Mouse (Mus musculus) midbrain, postnatal 0 days (tissue): ENCODE measurements at regions not wholly inside any gene's neighbourhood (a gene's known extent, or its start where the extent isn't known, plus 50 kb on each side); places are given as distances from the start of the nearest gene placed in this dataset.

Source experiments
- ATAC-seq: fragments of 200-750 bp; cut with Nextera tagmentation; 2 replicates; pipeline ENCODE4 v1.8.0; 2017; ENCODE audit warnings: moderate number of reproducible peaks, mild to moderate bottlenecking, moderate TSS enrichment, moderate library complexity; ENCODE audit not compliant: low FRiP score
- DNase-seq: peaks from one replicate; pipeline ENCODE4 v3.0.0-alpha.2; 2015; ENCODE audit warnings: low spot score
- H3K27ac ChIP-seq: fragments of 300-500 bp; sonication (generic); 2 replicates; pipeline ENCODE4 v1.5.1; 2014; ENCODE audit warnings: low read depth, mild to moderate bottlenecking, low read length, mixed read lengths
- H3K27me3 ChIP-seq: fragments of 300-500 bp; sonication (generic); 2 replicates; pipeline ENCODE4 v1.6.1; 2014; ENCODE audit warnings: low read length, control low read depth, mixed read lengths; ENCODE audit not compliant: insufficient read depth
- H3K36me3 ChIP-seq: fragments of 300-500 bp; sonication (generic); 2 replicates; pipeline ENCODE4 v1.6.1; 2014; ENCODE audit warnings: low read length, control low read depth, mixed read lengths; ENCODE audit not compliant: insufficient read depth
- H3K4me1 ChIP-seq: fragments of 300-500 bp; sonication (generic); 2 replicates; pipeline ENCODE4 v1.6.1; 2014; ENCODE audit warnings: mild to moderate bottlenecking, control low read depth, antibody characterized with exemption, low read length, mixed read lengths; ENCODE audit not compliant: insufficient read depth
- H3K4me2 ChIP-seq: fragments of 300-500 bp; sonication (generic); 2 replicates; pipeline ENCODE4 v1.6.1; 2014; ENCODE audit warnings: low read depth, mild to moderate bottlenecking, low read length, mixed read lengths; ENCODE audit not compliant: poor library complexity, severe bottlenecking
- H3K4me3 ChIP-seq: fragments of 300-500 bp; sonication (generic); 2 replicates; pipeline ENCODE4 v1.5.1; 2014; ENCODE audit warnings: low read depth, mild to moderate bottlenecking, low read length, moderate library complexity
- H3K9ac ChIP-seq: fragments of 300-500 bp; sonication (generic); replicated peaks from 2 replicates; pipeline ENCODE4 v1.6.1; 2014; ENCODE audit warnings: mild to moderate bottlenecking, low read length, moderate library complexity, mixed read lengths; ENCODE audit not compliant: poor library complexity, severe bottlenecking
- H3K9me3 ChIP-seq: fragments of 300-500 bp; sonication (generic); 2 replicates; pipeline ENCODE4 v1.6.1; 2016; ENCODE audit warnings: low read length, control low read depth
- CTCF ChIP-seq: IDR thresholded peaks from 2 replicates; pipeline ENCODE4 v1.5.1; 2016; ENCODE audit warnings: antibody characterized with exemption, mild to moderate bottlenecking
- WGBS: fragments of 180-500 bp; shearing (Covaris S2); extraction: QIAGEN DNeasy Blood & Tissue Kit; methylation state at CpG from one replicate; pipeline ENCODE4 v1.1.7; 2014; 5-methylcytosine and 5-hydroxymethylcytosine counted together

DNA sequence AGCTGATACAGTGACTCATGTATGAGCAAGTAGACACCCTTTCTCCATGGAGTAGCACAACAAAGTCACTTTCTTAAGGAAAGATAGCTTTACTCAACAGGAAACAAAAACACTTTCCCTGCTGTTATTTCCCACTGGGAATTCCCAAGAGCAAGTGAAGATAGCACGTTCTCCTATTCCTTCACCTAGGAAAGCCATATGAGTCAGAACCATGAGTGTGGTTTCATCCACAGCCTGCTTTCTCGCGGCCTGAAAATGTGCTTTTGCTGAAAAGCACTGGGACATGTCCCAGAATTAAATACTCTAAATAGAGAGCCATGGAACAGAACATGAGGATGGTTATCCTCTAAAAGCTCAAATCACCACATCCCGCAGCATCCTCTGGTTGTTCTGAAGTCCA is 304.6 kb downstream of the Klf6 start:
- no peak overlapping the region for H3K9ac ChIP-seq
- 90% methylated on average over 4 of the region's 4 CpGs for WGBS

DNA sequence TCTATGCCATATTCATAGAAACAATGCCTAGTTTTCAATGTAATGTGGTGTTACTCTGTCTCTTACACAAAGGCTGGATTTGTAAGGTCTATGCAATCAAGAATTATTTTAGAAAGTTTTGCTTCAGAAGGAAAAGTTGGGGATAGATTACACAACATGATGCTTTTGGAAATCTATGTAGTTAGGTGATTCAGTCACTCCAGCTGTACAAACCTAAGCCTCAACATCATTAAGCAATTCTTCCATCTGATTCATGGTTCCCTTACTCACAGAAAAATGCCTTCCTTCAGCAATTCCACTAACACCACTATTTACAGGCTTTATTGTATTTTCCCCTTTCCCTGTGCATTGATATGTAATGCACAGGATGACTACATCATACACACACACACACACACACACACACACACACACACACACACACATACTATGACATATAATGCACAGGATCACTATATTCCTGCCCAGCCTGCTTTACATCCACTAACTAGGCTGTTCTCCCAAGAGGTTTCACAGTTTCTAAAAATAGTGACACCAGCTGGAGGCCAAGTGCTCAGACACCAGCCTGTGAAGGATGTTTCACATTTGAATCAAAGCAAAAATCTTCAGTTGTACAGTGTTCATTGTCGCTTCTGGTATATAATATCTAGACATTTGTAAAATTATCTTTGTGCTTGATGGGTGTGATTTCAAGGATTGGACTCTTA is 305.9 kb downstream of the Klf6 start:
- ATAC-seq = no peak
- H3K27ac ChIP-seq = no peak overlapping the region
- 83% methylated on average over 1 of the region's 1 CpGs for WGBS
- H3K9me3 ChIP-seq = no peaks in the 10 kb centered on the region
- H3K36me3 ChIP-seq = no peaks in the 10 kb centered on the region
- no peak overlapping the region for H3K9ac ChIP-seq
- no peak overlapping the region for H3K4me3 ChIP-seq
- DNase-seq = peak; percentile 61
- H3K4me1 ChIP-seq = no peaks in the 10 kb centered on the region
- TF ChIP-seq CTCF = peak; percentile 14; the same call in 1 of the 2 replicates
- no peak overlapping the region for H3K4me2 ChIP-seq
- no peaks in the 10 kb centered on the region for H3K27me3 ChIP-seq

More for the DNA sequence above, 304.6 kb downstream of the Klf6 start:
- Histone ChIP-seq H3K4me1 (no peaks in the 10 kb centered on the region), H3K36me3 (no peaks in the 10 kb centered on the region), H3K27ac (no peak overlapping the region), H3K9me3 (no peaks in the 10 kb centered on the region), H3K27me3 (no peaks in the 10 kb centered on the region), H3K4me3 (no peak overlapping the region), H3K4me2 (no peak overlapping the region)
- ATAC-seq (no peak), DNase-seq (no peak)
- TF ChIP-seq CTCF = no peak

DNA sequence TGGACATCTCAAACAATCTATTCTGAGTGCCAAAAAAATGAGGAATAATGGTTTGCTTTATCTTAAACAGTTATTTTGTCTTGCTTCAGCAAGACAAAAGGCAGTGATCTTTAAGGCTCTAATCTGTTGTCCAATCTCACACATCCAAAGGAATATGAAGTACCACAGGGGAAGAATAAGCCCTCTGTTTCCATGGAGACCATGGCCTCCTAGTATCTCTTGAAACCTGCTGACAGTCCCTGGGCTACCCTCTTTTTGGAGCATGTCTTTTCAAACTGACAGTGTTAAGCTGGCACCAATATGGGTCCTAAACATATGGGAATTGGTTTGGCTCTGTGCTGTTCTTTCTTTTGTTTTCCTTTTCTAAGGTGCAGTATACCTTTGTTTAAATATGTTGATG is 311.8 kb downstream of the Klf6 start:
- H3K4me1 ChIP-seq = no peaks in the 10 kb centered on the region
- H3K4me2 ChIP-seq = no peak overlapping the region
- TF ChIP-seq CTCF = no peak
- no peak for DNase-seq
- H3K27me3 ChIP-seq = no peaks in the 10 kb centered on the region
- H3K9ac ChIP-seq = no peak overlapping the region
- no peak overlapping the region for H3K27ac ChIP-seq
- ATAC-seq = no peak
- no peaks in the 10 kb centered on the region for H3K36me3 ChIP-seq
- H3K4me3 ChIP-seq = no peak overlapping the region
- H3K9me3 ChIP-seq = no peaks in the 10 kb centered on the region

DNA sequence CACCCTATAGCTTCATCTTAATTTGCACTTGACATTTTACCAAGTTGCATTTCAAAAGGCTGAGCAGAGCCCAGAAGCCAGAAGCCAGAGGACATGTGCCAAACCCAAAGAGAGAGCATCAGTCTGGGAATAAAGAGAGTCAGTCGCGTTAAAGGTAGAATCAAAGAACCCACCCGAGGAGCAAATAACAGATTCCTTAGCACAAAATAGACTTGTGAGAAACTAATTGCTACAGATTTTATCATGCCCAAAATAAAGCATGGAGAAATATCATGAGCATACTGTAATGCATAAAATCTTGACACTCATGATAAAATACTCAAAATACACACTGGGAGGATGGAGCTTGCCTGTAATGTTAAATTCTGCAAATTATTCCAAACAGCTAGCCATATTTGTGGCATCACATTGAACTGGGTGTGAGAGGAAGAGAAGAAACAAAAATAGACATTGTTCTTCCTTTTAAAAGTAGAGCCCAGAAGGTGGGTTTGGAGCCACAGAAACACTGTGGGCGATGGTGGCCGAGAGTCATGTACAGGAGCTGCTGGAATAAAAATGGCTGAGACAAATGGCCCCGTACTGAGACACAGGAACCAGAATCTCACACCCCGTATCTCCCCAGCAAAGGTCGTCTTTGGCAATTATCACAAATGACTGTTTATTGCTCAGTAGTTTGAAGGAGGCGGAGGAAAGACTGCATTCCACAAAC is 317.2 kb downstream of the Klf6 start:
- DNase-seq = no peak
- H3K9me3 ChIP-seq = no peaks in the 10 kb centered on the region
- H3K9ac ChIP-seq = no peak overlapping the region
- H3K27me3 ChIP-seq = no peaks in the 10 kb centered on the region
- WGBS = 64% methylated on average over 9 of the region's 9 CpGs
- no peak for ATAC-seq
- no peak overlapping the region for H3K4me2 ChIP-seq
- H3K4me3 ChIP-seq = no peak overlapping the region
- no peaks in the 10 kb centered on the region for H3K36me3 ChIP-seq
- TF ChIP-seq CTCF = no peak
- no peak overlapping the region for H3K27ac ChIP-seq
- no peaks in the 10 kb centered on the region for H3K4me1 ChIP-seq

DNA sequence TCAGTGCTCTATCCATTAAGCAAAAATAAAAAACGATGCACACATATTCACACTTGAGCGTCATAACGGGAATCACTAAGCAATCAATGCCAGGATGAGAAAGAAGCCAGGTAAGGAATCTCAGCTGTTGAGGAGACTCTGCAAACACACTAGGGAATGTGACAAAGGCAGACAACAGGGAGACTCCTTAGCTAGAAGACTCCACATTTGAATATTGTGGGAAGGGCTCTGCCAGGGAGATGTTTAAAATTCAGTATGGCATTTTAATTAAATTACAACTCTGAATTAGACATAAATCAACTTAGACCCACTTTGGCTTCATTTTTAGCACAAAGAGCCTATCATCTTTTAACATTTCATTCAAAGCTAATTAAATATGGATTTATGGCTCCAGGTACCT is 327.9 kb downstream of the Klf6 start:
- no peak for ATAC-seq
- no peak for DNase-seq
- no peak overlapping the region for H3K9ac ChIP-seq
- TF ChIP-seq CTCF = no peak
- H3K27me3 ChIP-seq = no peaks in the 10 kb centered on the region
- H3K4me1 ChIP-seq = no peaks in the 10 kb centered on the region
- no peak overlapping the region for H3K4me2 ChIP-seq
- no peaks in the 10 kb centered on the region for H3K36me3 ChIP-seq
- 68% methylated on average over 3 of the region's 3 CpGs for WGBS
- H3K9me3 ChIP-seq = no peaks in the 10 kb centered on the region
- H3K27ac ChIP-seq = no peak overlapping the region
- H3K4me3 ChIP-seq = no peak overlapping the region

DNA sequence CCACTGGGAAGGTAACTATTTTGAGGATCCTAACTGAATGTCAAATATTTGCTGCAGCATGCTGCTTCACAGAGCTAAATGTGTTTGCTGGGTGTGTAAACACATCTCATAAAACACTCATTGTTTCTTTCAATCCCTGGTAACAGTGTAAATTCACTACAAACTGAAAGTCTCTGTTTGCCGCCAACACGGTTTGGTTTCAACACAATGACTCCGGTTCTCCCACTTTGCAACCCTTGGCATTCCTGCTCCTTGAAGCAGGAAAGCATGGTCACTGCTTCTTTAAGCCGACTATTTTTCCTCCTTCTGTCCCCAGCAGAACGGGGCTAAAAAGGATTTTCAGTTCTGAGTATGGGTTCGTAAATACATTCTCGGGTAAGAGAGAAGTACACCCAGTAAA is 328.3 kb downstream of the Klf6 start:
- Histone ChIP-seq H3K4me1 (no peaks in the 10 kb centered on the region), H3K27me3 (no peaks in the 10 kb centered on the region), H3K4me2 (no peak overlapping the region), H3K27ac (peak overlapping the region; percentile 38; the same call in 1 of the 2 replicates), H3K9ac (no peak overlapping the region), H3K4me3 (no peak overlapping the region), H3K36me3 (no peaks in the 10 kb centered on the region), H3K9me3 (no peaks in the 10 kb centered on the region)
- 37% methylated on average over 7 of the region's 7 CpGs for WGBS
- TF ChIP-seq CTCF = no peak
- DNase-seq (no peak), ATAC-seq (no peak)
